Mouse (Mus musculus): ENCODE results near the gene Ercc2. TPM values are rescaled to one million over a fixed set of nuclear protein-coding genes. Genes with fewer than 3 reads are reported as not detected.
A peak's percentile ranks its signal among the peaks of the same experiment; 100 is the strongest.

Gene Ercc2
- polyA plus RNA-seq, 1 experiment = 28.5 TPM

- no peak overlapping the region for H3K27ac ChIP-seq (ENCODE audit: insufficient read depth, low read length)
- H3K36me3 ChIP-seq (ENCODE audit: control insufficient read depth, insufficient read depth, low read length, poor library complexity, severe bottlenecking) = peaks cover 5% of the 10 kb centered on the region
- H3K27me3 ChIP-seq (ENCODE audit: control insufficient read depth, insufficient read depth, low read length, poor library complexity, severe bottlenecking) = no peaks in the 10 kb centered on the region
- no peak overlapping the region for H3K4me3 ChIP-seq (ENCODE audit: low read depth, low read length)
- H3K9ac ChIP-seq (ENCODE audit: low read depth, poor library complexity, severe bottlenecking) = no peak overlapping the region
- TF ChIP-seq CTCF (IDR thresholded peaks at IDR 0.05; ENCODE audit: low read depth, low read length) (no peak), POLR2A (IDR thresholded peaks at IDR 0.05; ENCODE audit: insufficient read depth, low read length) (no peak), EP300 (IDR thresholded peaks at IDR 0.05; ENCODE audit: insufficient read depth, low read depth, low read length) (no peak)
- peaks cover 2% of the 10 kb centered on the region for H3K4me1 ChIP-seq (ENCODE audit: control insufficient read depth, insufficient read depth, low read length)
- no peaks in the 10 kb centered on the region for H3K9me3 ChIP-seq (replicated peaks; ENCODE audit: control insufficient read depth, insufficient read depth, low read length, poor library complexity, severe bottlenecking)
These were observed 54.5 kb downstream of the Ercc2 start for GRCm38 (mm10) chr7:19436276-19436675.

GRCm38 (mm10) chr7:19437048-19437447, 55.2 kb downstream of the Ercc2 start:
- no peaks in the 10 kb centered on the region for H3K9me3 ChIP-seq (replicated peaks; ENCODE audit: control insufficient read depth, insufficient read depth, low read length, poor library complexity, severe bottlenecking)
- H3K4me3 ChIP-seq (ENCODE audit: low read depth, low read length) = no peak overlapping the region
- no peak for TF ChIP-seq CTCF (IDR thresholded peaks at IDR 0.05; ENCODE audit: low read depth, low read length)
- TF ChIP-seq POLR2A (IDR thresholded peaks at IDR 0.05; ENCODE audit: insufficient read depth, low read length) = no peak
- peaks cover 2% of the 10 kb centered on the region for H3K4me1 ChIP-seq (ENCODE audit: control insufficient read depth, insufficient read depth, low read length)
- peaks cover 2% of the 10 kb centered on the region; the same call in 1 of the 2 replicates for H3K36me3 ChIP-seq (ENCODE audit: control insufficient read depth, insufficient read depth, low read length, poor library complexity, severe bottlenecking)
- no peaks in the 10 kb centered on the region for H3K27me3 ChIP-seq (ENCODE audit: control insufficient read depth, insufficient read depth, low read length, poor library complexity, severe bottlenecking)
- no peak overlapping the region for H3K27ac ChIP-seq (ENCODE audit: insufficient read depth, low read length)
- H3K9ac ChIP-seq (ENCODE audit: low read depth, poor library complexity, severe bottlenecking) = no peak overlapping the region

- H3K9ac ChIP-seq (ENCODE audit: low read depth, poor library complexity, severe bottlenecking) = no peak overlapping the region
- TF ChIP-seq CTCF (IDR thresholded peaks at IDR 0.05; ENCODE audit: low read depth, low read length) = no peak
- no peak for TF ChIP-seq POLR2A (IDR thresholded peaks at IDR 0.05; ENCODE audit: insufficient read depth, low read length)
- TF ChIP-seq EP300 (IDR thresholded peaks at IDR 0.05; ENCODE audit: insufficient read depth, low read depth, low read length) = no peak
- no peak overlapping the region for H3K4me3 ChIP-seq (ENCODE audit: low read depth, low read length)
- H3K4me1 ChIP-seq (ENCODE audit: control insufficient read depth, insufficient read depth, low read length) = no peaks in the 10 kb centered on the region
- H3K27ac ChIP-seq (ENCODE audit: insufficient read depth, low read length) = no peak overlapping the region
- H3K9me3 ChIP-seq (replicated peaks; ENCODE audit: control insufficient read depth, insufficient read depth, low read length, poor library complexity, severe bottlenecking) = no peaks in the 10 kb centered on the region
- no peaks in the 10 kb centered on the region for H3K27me3 ChIP-seq (ENCODE audit: control insufficient read depth, insufficient read depth, low read length, poor library complexity, severe bottlenecking)
- H3K36me3 ChIP-seq (ENCODE audit: control insufficient read depth, insufficient read depth, low read length, poor library complexity, severe bottlenecking) = no peaks in the 10 kb centered on the region
These were observed 59.8 kb downstream of the Ercc2 start for GRCm38 (mm10) chr7:19441448-19442091.

- Histone ChIP-seq H3K4me1 (ENCODE audit: control insufficient read depth, insufficient read depth, low read length) (no peaks in the 10 kb centered on the region), H3K9ac (ENCODE audit: low read depth, poor library complexity, severe bottlenecking) (no peak overlapping the region), H3K27me3 (ENCODE audit: control insufficient read depth, insufficient read depth, low read length, poor library complexity, severe bottlenecking) (no peaks in the 10 kb centered on the region), H3K9me3 (replicated peaks; ENCODE audit: control insufficient read depth, insufficient read depth, low read length, poor library complexity, severe bottlenecking) (no peaks in the 10 kb centered on the region), H3K4me3 (ENCODE audit: low read depth, low read length) (no peak overlapping the region), H3K27ac (ENCODE audit: insufficient read depth, low read length) (no peak overlapping the region), H3K36me3 (ENCODE audit: control insufficient read depth, insufficient read depth, low read length, poor library complexity, severe bottlenecking) (no peaks in the 10 kb centered on the region)
- TF ChIP-seq CTCF (IDR thresholded peaks at IDR 0.05; ENCODE audit: low read depth, low read length) (peak; percentile 63), EP300 (IDR thresholded peaks at IDR 0.05; ENCODE audit: insufficient read depth, low read depth, low read length) (no peak), POLR2A (IDR thresholded peaks at IDR 0.05; ENCODE audit: insufficient read depth, low read length) (no peak)
These were observed 61.5 kb downstream of the Ercc2 start for GRCm38 (mm10) chr7:19443344-19443743.

GRCm38 (mm10) chr7:19444801-19445200, 63.0 kb downstream of the Ercc2 start:
- Histone ChIP-seq H3K9me3 (replicated peaks; ENCODE audit: control insufficient read depth, insufficient read depth, low read length, poor library complexity, severe bottlenecking) (no peaks in the 10 kb centered on the region), H3K9ac (ENCODE audit: low read depth, poor library complexity, severe bottlenecking) (no peak overlapping the region), H3K27me3 (ENCODE audit: control insufficient read depth, insufficient read depth, low read length, poor library complexity, severe bottlenecking) (no peaks in the 10 kb centered on the region), H3K4me1 (ENCODE audit: control insufficient read depth, insufficient read depth, low read length) (no peaks in the 10 kb centered on the region), H3K27ac (ENCODE audit: insufficient read depth, low read length) (no peak overlapping the region), H3K36me3 (ENCODE audit: control insufficient read depth, insufficient read depth, low read length, poor library complexity, severe bottlenecking) (no peaks in the 10 kb centered on the region), H3K4me3 (ENCODE audit: low read depth, low read length) (no peak overlapping the region)
- no peak for TF ChIP-seq CTCF (IDR thresholded peaks at IDR 0.05; ENCODE audit: low read depth, low read length)
- TF ChIP-seq POLR2A (IDR thresholded peaks at IDR 0.05; ENCODE audit: insufficient read depth, low read length) = no peak
- no peak for TF ChIP-seq EP300 (IDR thresholded peaks at IDR 0.05; ENCODE audit: insufficient read depth, low read depth, low read length)

Other genes with a start within 250 kb of the Ercc2 start
- 4.1 and 4.6 TPM in 2 replicates for gene Qpctl, start 232.7 kb upstream of the Ercc2 start, polyA plus RNA-seq (2011; ENCODE audit: insufficient read depth, insufficient read length, low read depth, missing spikeins)
- gene Snrpd2, start 232.3 kb upstream of the Ercc2 start, polyA plus RNA-seq (2011; ENCODE audit: insufficient read depth, insufficient read length, low read depth, missing spikeins) = 92.9 and 94.6 TPM in 2 replicates
- gene Gipr, start 215.9 kb upstream of the Ercc2 start, polyA plus RNA-seq (2011; ENCODE audit: insufficient read depth, insufficient read length, low read depth, missing spikeins) = 1.9 and 3.5 TPM in 2 replicates
- 63.3 and 64.4 TPM in 2 replicates for gene Eml2, start 205.6 kb upstream of the Ercc2 start, polyA plus RNA-seq (2011; ENCODE audit: insufficient read depth, insufficient read length, low read depth, missing spikeins)
- gene Gpr4, start 169.5 kb upstream of the Ercc2 start, polyA plus RNA-seq (2011; ENCODE audit: insufficient read depth, insufficient read length, low read depth, missing spikeins) = 3.3 and 5.1 TPM in 2 replicates
- 22.3 and 24.8 TPM in 2 replicates for gene Opa3, start 153.7 kb upstream of the Ercc2 start, polyA plus RNA-seq (2011; ENCODE audit: insufficient read depth, insufficient read length, low read depth, missing spikeins)
- gene Vasp, start 110.2 kb upstream of the Ercc2 start, polyA plus RNA-seq (2011; ENCODE audit: insufficient read depth, insufficient read length, low read depth, missing spikeins) = 75.7 and 90.0 TPM in 2 replicates
- gene Ppm1n, start 101.9 kb upstream of the Ercc2 start, polyA plus RNA-seq (2011; ENCODE audit: insufficient read depth, insufficient read length, low read depth, missing spikeins) = 5.7 and 6.1 TPM in 2 replicates
- 14.3 and 15.3 TPM in 2 replicates for gene Rtn2, start 99.4 kb upstream of the Ercc2 start, polyA plus RNA-seq (2011; ENCODE audit: insufficient read depth, insufficient read length, low read depth, missing spikeins)
- gene Fosb, start 72.0 kb upstream of the Ercc2 start, polyA plus RNA-seq (2011; ENCODE audit: insufficient read depth, insufficient read length, low read depth, missing spikeins) = 0.68 and 1.1 TPM in 2 replicates
- gene Ercc1, start 37.2 kb upstream of the Ercc2 start, polyA plus RNA-seq (2011; ENCODE audit: insufficient read depth, insufficient read length, low read depth, missing spikeins) = 38.1 and 43.7 TPM in 2 replicates
- 14.6 and 16.8 TPM in 2 replicates for gene Cd3eap, start 22.5 kb upstream of the Ercc2 start, polyA plus RNA-seq (2011; ENCODE audit: insufficient read depth, insufficient read length, low read depth, missing spikeins)
- 21.9 and 25.5 TPM in 2 replicates for gene Ppp1r13l, start 22.3 kb upstream of the Ercc2 start, polyA plus RNA-seq (2011; ENCODE audit: insufficient read depth, insufficient read length, low read depth, missing spikeins)
- gene Klc3, start 22.1 kb downstream of the Ercc2 start, polyA plus RNA-seq (2011; ENCODE audit: insufficient read depth, insufficient read length, low read depth, missing spikeins) = 17.6 and 18.7 TPM in 2 replicates
- gene Ckm, start 22.8 kb downstream of the Ercc2 start, polyA plus RNA-seq (2011; ENCODE audit: insufficient read depth, insufficient read length, low read depth, missing spikeins) = not detected in 2 replicates
- 33.1 and 33.3 TPM in 2 replicates for gene Mark4, start 76.8 kb downstream of the Ercc2 start, polyA plus RNA-seq (2011; ENCODE audit: insufficient read depth, insufficient read length, low read depth, missing spikeins)
- 3.0 and 3.8 TPM in 2 replicates for gene Exoc3l2, start 81.3 kb downstream of the Ercc2 start, polyA plus RNA-seq (2011; ENCODE audit: insufficient read depth, insufficient read length, low read depth, missing spikeins)
- 5.7 and 6.9 TPM in 2 replicates for gene Bloc1s3, start 126.4 kb downstream of the Ercc2 start, polyA plus RNA-seq (2011; ENCODE audit: insufficient read depth, insufficient read length, low read depth, missing spikeins)
- gene Trappc6a, start 126.4 kb downstream of the Ercc2 start, polyA plus RNA-seq (2011; ENCODE audit: insufficient read depth, insufficient read length, low read depth, missing spikeins) = 23.5 and 33.6 TPM in 2 replicates
- 0.23 and 0.34 TPM in 2 replicates for gene Nkpd1, start 135.8 kb downstream of the Ercc2 start, polyA plus RNA-seq (2011; ENCODE audit: insufficient read depth, insufficient read length, low read depth, missing spikeins)
- 16.1 and 19.1 TPM in 2 replicates for gene Ppp1r37, start 181.1 kb downstream of the Ercc2 start, polyA plus RNA-seq (2011; ENCODE audit: insufficient read depth, insufficient read length, low read depth, missing spikeins)
- 21.5 and 23.5 TPM in 2 replicates for gene Zfp296, start 195.3 kb downstream of the Ercc2 start, polyA plus RNA-seq (2011; ENCODE audit: insufficient read depth, insufficient read length, low read depth, missing spikeins)
- 25.2 and 30.5 TPM in 2 replicates for gene Gemin7, start 195.6 kb downstream of the Ercc2 start, polyA plus RNA-seq (2011; ENCODE audit: insufficient read depth, insufficient read length, low read depth, missing spikeins)
- gene Clasrp, start 222.5 kb downstream of the Ercc2 start, polyA plus RNA-seq (2011; ENCODE audit: insufficient read depth, insufficient read length, low read depth, missing spikeins) = 52.3 and 57.4 TPM in 2 replicates
- gene Relb, start 247.4 kb downstream of the Ercc2 start, polyA plus RNA-seq (2011; ENCODE audit: insufficient read depth, insufficient read length, low read depth, missing spikeins) = 11.7 and 11.9 TPM in 2 replicates

All from ES-Bruce4 (cell line).